Mouse (Mus musculus): ENCODE measurements around the gene Dennd4b.
"Not testable (repeated sequence)": the region's sequence is repeated elsewhere in the genome, so short reads cannot be mapped to it uniquely, and the experiment has no call there.

Dennd4b gene

GRCm38 (mm10) chr3:90280708-90281107 lies 15.7 kb downstream of the Dennd4b start:
- DNase-seq, result no peak

- no peak for DNase-seq
Measured at GRCm38 (mm10) chr3:90284150-90284549, 19.2 kb downstream of the Dennd4b start.

DNA sequence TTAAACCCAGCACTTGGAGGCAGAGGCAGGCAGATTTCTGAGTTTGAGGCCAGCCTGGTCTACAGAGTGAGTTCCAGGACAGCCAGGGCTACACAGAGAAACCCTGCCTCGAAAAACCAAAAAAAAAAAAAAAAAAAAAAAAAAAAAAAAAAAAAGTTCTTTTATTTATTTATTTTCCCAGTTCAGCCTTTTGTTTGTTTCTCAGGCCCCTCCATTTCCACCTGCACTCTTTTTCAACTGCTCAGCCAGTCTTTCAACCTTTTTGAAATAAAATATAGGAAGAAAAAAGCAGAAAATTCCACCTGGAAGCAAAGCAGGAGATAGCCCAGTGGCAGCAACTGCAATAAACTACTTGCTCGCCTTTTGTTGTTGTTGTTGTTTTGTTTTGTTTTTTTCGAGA lies 24.4 kb downstream of the Dennd4b start:
- not testable (repeated sequence) for DNase-seq

DNA sequence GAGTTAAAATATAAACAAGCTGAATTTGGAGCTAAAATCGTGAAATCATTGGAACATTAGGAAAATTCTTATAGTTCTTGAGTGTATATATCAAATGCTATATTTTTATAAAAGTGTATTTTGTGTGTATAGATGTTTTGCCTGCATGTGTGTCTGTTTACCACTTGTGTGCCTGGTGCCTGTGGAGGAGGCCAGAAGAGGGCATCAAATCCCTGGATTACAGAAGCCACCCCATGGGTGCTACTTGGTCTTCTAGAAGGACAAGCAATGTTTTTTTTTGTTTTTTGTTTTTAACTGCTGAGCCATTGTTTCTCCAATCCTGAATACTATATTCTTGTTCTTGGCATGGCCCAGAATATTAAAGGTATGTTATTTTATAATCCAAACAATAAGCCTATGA lies 25.6 kb downstream of the Dennd4b start:
- DNase-seq, result no peak

DNA sequence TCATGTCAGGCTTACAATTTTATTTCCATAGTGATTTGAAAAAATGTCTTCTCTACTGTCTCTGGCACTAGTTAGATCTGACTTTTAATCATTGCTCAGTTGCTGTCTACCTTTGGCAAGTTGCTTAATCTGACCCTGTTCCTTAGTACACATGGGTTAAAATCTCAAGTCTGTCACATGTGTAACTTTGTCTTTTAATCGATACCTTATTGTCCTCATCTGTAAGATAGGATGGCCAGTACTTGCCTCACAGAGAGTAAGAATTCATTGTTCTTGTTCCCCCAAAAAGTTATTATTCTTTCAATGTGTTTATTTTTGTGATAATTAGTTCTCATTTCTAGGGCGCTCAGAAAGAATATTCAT lies 27.0 kb downstream of the Dennd4b start:
- DNase-seq, result no peak

- peak; percentile 98 to 99 for DNase-seq
Measured at GRCm38 (mm10) chr3:90292345-90293275, 27.6 kb downstream of the Dennd4b start, which contains the start of gene Gatad2b. TSS of gene Gatad2b (plus strand) at chr3:90293178.

- DNase-seq, result peak; percentile 72 to 73
Measured at GRCm38 (mm10) chr3:90293352-90294063, 28.5 kb downstream of the Dennd4b start.

- peak in 1 of 2 experiments; percentile 11 for DNase-seq
Measured at GRCm38 (mm10) chr3:90294064-90294440, 29.1 kb downstream of the Dennd4b start.

DNA sequence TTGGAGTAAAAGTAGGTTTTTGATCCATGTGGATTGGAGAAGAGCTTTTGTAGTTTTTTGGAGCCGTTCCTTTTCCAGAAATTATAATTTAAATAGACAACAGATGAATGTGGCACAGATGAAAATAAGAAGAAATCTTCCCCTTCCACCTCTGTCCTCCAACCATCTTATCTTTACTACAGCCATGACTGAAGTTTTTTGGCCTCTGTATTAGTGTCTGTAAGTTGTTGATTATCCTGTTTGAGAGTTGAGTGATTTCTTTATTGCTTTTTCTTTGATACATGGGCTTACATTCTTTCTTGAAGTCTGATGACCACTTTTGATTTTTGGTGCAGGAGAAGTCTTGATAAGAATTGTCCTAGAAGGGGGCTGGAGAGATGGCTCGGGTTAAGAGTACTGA lies 29.7 kb downstream of the Dennd4b start:
- DNase-seq, result no peak

DNA sequence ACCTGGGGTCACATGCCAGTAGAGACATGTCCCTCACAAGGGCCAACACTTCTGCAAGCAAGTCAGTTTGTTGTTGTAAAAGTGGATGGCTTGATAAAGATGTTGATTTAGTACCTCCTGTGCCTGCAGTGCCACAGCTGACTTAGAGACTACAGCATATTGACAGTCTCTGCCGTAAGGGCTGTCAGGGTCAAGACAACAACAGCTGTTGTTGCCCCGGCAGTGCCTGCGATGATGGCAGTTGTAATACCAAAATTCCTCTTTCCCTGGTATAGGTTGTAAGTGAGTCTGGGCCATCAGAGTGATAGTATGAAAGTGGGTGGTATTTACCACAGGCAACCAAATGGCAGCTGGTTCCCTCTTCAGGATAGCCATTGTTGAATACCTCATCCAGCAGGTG lies 40.8 kb downstream of the Dennd4b start:
- no peak for DNase-seq

DNA sequence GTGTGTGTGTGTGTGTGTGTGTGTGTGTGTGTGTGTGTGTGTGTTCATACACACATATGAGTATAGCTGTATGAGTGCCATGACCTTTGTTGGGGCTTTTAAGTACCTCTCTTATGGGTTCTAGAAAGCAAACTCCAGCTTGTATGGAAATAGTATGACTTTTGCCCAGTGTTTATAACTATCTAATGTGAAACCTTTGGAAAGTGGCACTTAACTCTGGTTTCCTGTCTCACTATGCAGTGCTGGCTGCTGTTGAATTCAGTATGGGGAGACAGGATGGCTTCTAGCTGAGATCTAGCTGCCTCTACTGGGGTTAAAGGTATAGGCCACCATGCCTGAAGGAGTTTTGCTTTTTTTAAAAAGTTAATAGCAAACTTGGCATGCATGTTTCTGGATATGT lies 44.6 kb downstream of the Dennd4b start:
- DNase-seq, result no peak

DNA sequence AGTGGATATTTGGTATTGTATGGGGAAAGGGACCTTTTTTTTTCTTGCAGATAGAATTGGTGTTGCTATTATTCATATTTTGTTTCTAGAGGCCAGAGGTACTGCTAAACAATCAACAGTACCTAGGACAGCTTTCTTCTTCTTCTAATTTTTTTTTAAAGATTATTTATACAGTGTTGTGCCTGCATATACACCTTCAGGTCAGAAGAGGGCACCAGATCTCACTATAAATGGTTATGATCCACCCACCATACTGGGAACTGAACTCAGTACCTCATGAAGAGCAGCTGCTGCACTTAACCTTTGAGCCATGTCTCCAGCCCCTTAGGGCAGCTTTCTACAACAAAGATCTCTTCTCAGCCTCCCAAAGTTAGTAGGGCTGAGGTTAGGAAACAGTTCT lies 48.4 kb downstream of the Dennd4b start:
- DNase-seq, result peak; percentile 48 to 49

GRCm38 (mm10) chr3:90314241-90314640 lies 49.3 kb downstream of the Dennd4b start:
- no peak for DNase-seq

- no peak for DNase-seq
Measured at GRCm38 (mm10) chr3:90322289-90322688, 57.3 kb downstream of the Dennd4b start.

GRCm38 (mm10) chr3:90323119-90323518 lies 58.1 kb downstream of the Dennd4b start:
- DNase-seq, result peak; percentile 68

Measured in B cell, adult 2 months (primary cell).